Mouse (Mus musculus): Measurements from ENCODE around the gene Topors. TPM values are rescaled to one million over a fixed set of nuclear protein-coding genes. Genes with fewer than 3 reads are reported as not detected.

Gene Topors
- total RNA-seq, 1 experiment = 69.3 TPM

DNA sequence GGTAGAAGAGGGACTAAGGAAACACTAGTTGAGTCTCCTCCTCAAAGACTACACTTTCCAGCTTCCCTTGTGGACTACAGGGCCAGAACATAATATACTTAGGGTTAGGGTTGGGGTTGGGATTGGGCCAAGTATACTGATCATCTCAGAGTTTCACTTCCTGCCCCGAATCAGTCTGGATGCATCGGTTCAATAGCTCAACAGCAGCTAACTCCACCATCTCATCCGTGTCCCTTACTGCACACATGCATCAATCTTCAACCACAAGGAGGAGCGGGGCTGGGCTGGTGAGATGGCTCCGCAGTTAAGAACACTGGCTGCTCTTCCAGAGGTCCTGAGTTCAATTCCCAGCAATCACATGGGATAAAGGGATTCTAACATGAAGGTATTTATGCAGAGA, 18.7 kb downstream of the Topors start:
- H3K4me1 ChIP-seq (ENCODE audit: control insufficient read depth in 2 of 2, insufficient read depth in 2 of 2, low read length in 2 of 2, poor library complexity in 1 of 2) = peaks cover 1 to 2% of the 10 kb centered on the region in 2 experiments; a peak in 1 of 4 replicates
- H3K9ac ChIP-seq (ENCODE audit: insufficient read depth, low read depth, low read length, poor library complexity, severe bottlenecking) = no peak overlapping the region
- H3K27ac ChIP-seq (ENCODE audit: insufficient read depth, low read depth, low read length, poor library complexity, severe bottlenecking) = no peak overlapping the region
- in situ Hi-C loops (cut with MboI; ENCODE audit: low sequenced_read_pairs in 2 of 2, unreplicated experiment in 2 of 2) = no loop called here
- no peak for DNase-seq (ENCODE audit: low read depth, low spot score)
- no peak overlapping the region for H3K4me3 ChIP-seq (ENCODE audit: insufficient read depth in 1 of 2, low read depth in 1 of 2, low read length in 2 of 2, poor library complexity in 1 of 2, severe bottlenecking in 1 of 2)
- TF ChIP-seq ZNF384 (IDR thresholded peaks at IDR 0.05; ENCODE audit: low read depth, low read length) = no peak
- TF ChIP-seq CHD2 (IDR thresholded peaks at IDR 0.05; ENCODE audit: low read depth, low read length) = no peak
- no peak for TF ChIP-seq ZC3H11A (IDR thresholded peaks at IDR 0.05; ENCODE audit: borderline replicate concordance, low read depth, low read length)
- TF ChIP-seq HCFC1 (IDR thresholded peaks at IDR 0.05; ENCODE audit: borderline replicate concordance, insufficient read depth, low read length) = no peak
- TF ChIP-seq MAFK (IDR thresholded peaks at IDR 0.05; ENCODE audit: insufficient read depth, low read depth, low read length) = no peak
- H3K36me3 ChIP-seq (ENCODE audit: control insufficient read depth, insufficient read depth, low read length, poor library complexity, severe bottlenecking) = 0 out of 2 replicates have a peak, but pooled peaks cover 1% of the 10 kb centered on the region
- no peaks in the 10 kb centered on the region for H3K9me3 ChIP-seq (ENCODE audit: control insufficient read depth, insufficient read depth, low read depth, low read length)

DNA sequence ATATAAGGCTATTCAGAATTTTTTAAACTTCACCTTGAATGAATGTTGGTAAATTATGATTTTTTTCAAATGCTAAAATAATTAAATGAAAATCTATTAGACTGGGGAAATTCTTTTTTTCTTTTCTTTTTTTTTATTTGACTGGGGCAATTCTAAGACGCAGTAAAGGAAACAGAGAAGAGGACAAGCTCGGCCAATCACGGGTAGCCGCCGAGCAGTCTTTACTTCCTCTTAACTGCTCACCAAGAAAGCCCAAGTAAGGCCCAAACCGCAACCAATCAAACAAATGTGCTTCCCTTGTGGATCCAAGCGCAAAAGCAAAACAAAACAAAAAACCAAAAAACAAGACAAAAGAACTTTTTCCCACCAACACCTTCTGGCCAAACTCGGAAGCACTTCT, 25.6 kb downstream of the Topors start:
- no peak overlapping the region for H3K27ac ChIP-seq (ENCODE audit: insufficient read depth, low read depth, low read length, poor library complexity, severe bottlenecking)
- H3K4me1 ChIP-seq (ENCODE audit: control insufficient read depth in 2 of 2, insufficient read depth in 2 of 2, low read length in 2 of 2, poor library complexity in 1 of 2) = peaks cover 2 to 10% of the 10 kb centered on the region in 2 experiments; a peak in 2 of 4 replicates
- no peak overlapping the region for H3K4me3 ChIP-seq (ENCODE audit: insufficient read depth in 1 of 2, low read depth in 1 of 2, low read length in 2 of 2, poor library complexity in 1 of 2, severe bottlenecking in 1 of 2)
- H3K9ac ChIP-seq (ENCODE audit: insufficient read depth, low read depth, low read length, poor library complexity, severe bottlenecking) = no peak overlapping the region
- H3K9me3 ChIP-seq (ENCODE audit: control insufficient read depth, insufficient read depth, low read depth, low read length) = no peaks in the 10 kb centered on the region
- in situ Hi-C loops (cut with MboI; ENCODE audit: low sequenced_read_pairs in 2 of 2, unreplicated experiment in 2 of 2) = no loop called here
- TF ChIP-seq MAFK (IDR thresholded peaks at IDR 0.05; ENCODE audit: insufficient read depth, low read depth, low read length) (no peak), ZC3H11A (IDR thresholded peaks at IDR 0.05; ENCODE audit: borderline replicate concordance, low read depth, low read length) (no peak), CHD2 (IDR thresholded peaks at IDR 0.05; ENCODE audit: low read depth, low read length) (no peak), ZNF384 (IDR thresholded peaks at IDR 0.05; ENCODE audit: low read depth, low read length) (no peak), HCFC1 (IDR thresholded peaks at IDR 0.05; ENCODE audit: borderline replicate concordance, insufficient read depth, low read length) (no peak)
- DNase-seq (ENCODE audit: low read depth, low spot score) = no peak
- H3K36me3 ChIP-seq (ENCODE audit: control insufficient read depth, insufficient read depth, low read length, poor library complexity, severe bottlenecking) = no peaks in the 10 kb centered on the region

DNA sequence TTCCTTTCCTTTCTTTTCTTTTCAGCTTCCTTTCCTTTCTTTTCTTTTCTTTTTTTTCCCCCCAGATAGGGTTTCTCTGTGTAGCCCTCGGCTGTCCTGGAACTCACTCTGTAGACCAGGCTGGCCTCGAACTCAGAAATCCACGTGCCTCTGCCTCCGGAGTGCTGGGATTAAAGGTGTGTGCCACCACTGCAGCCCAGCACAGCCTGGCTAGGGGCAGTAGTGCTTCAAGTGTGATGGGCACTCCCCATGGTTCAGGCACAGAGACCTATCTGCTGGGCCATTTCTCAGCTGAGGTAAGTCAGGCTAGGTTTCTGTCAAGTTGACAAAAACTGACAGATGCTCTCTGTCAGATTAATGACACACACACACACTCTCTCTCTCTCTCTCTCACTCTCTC, 26.6 kb downstream of the Topors start:
- Histone ChIP-seq H3K9ac (ENCODE audit: insufficient read depth, low read depth, low read length, poor library complexity, severe bottlenecking) (no peak overlapping the region), H3K4me1 (ENCODE audit: control insufficient read depth in 2 of 2, insufficient read depth in 2 of 2, low read length in 2 of 2, poor library complexity in 1 of 2) (peaks cover 2 to 14% of the 10 kb centered on the region in 2 experiments; a peak in 2 of 4 replicates), H3K4me3 (ENCODE audit: insufficient read depth in 1 of 2, low read depth in 1 of 2, low read length in 2 of 2, poor library complexity in 1 of 2, severe bottlenecking in 1 of 2) (no peak overlapping the region), H3K36me3 (ENCODE audit: control insufficient read depth, insufficient read depth, low read length, poor library complexity, severe bottlenecking) (no peaks in the 10 kb centered on the region), H3K9me3 (ENCODE audit: control insufficient read depth, insufficient read depth, low read depth, low read length) (no peaks in the 10 kb centered on the region), H3K27ac (ENCODE audit: insufficient read depth, low read depth, low read length, poor library complexity, severe bottlenecking) (no peak overlapping the region)
- in situ Hi-C loops (cut with MboI; ENCODE audit: low sequenced_read_pairs in 2 of 2, unreplicated experiment in 2 of 2) = no loop called here
- DNase-seq (ENCODE audit: low read depth, low spot score) = no peak
- TF ChIP-seq HCFC1 (IDR thresholded peaks at IDR 0.05; ENCODE audit: borderline replicate concordance, insufficient read depth, low read length) = no peak
- TF ChIP-seq ZC3H11A (IDR thresholded peaks at IDR 0.05; ENCODE audit: borderline replicate concordance, low read depth, low read length) = no peak
- no peak for TF ChIP-seq ZNF384 (IDR thresholded peaks at IDR 0.05; ENCODE audit: low read depth, low read length)
- no peak for TF ChIP-seq CHD2 (IDR thresholded peaks at IDR 0.05; ENCODE audit: low read depth, low read length)
- no peak for TF ChIP-seq MAFK (IDR thresholded peaks at IDR 0.05; ENCODE audit: insufficient read depth, low read depth, low read length)

DNA sequence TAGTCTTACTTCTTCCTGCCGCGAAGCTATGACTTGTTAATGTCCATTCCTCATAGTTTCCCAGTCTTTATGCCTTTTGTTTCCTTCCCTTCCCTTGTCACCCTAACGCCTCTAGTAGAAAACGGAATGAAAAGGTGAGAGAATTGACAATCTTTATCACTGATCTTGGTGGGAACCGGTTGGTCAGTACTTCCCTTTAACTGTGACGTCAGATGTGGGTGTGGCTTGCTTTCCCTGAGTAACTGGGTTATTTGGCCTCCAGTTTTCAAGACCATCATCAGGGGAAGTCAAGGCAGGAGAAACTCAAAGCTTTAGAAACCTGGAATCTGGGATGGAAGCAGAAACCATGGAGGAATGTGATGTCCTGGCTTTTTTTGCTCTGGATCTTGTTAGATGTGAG, 27.7 kb downstream of the Topors start:
- in situ Hi-C loops (cut with MboI; ENCODE audit: low sequenced_read_pairs in 2 of 2, unreplicated experiment in 2 of 2) = no loop called here
- no peaks in the 10 kb centered on the region for H3K9me3 ChIP-seq (ENCODE audit: control insufficient read depth, insufficient read depth, low read depth, low read length)

More for the DNA sequence above, 27.7 kb downstream of the Topors start:
- Histone ChIP-seq H3K36me3 (ENCODE audit: control insufficient read depth, insufficient read depth, low read length, poor library complexity, severe bottlenecking) (no peaks in the 10 kb centered on the region), H3K4me1 (ENCODE audit: control insufficient read depth in 2 of 2, insufficient read depth in 2 of 2, low read length in 2 of 2, poor library complexity in 1 of 2) (peaks cover 2 to 15% of the 10 kb centered on the region in 2 experiments; a peak in 2 of 4 replicates), H3K4me3 (ENCODE audit: insufficient read depth in 1 of 2, low read depth in 1 of 2, low read length in 2 of 2, poor library complexity in 1 of 2, severe bottlenecking in 1 of 2) (no peak overlapping the region), H3K27ac (ENCODE audit: insufficient read depth, low read depth, low read length, poor library complexity, severe bottlenecking) (no peak overlapping the region), H3K9ac (ENCODE audit: insufficient read depth, low read depth, low read length, poor library complexity, severe bottlenecking) (no peak overlapping the region)
- no peak for DNase-seq (ENCODE audit: low read depth, low spot score)
- TF ChIP-seq ZC3H11A (IDR thresholded peaks at IDR 0.05; ENCODE audit: borderline replicate concordance, low read depth, low read length) (no peak), MAFK (IDR thresholded peaks at IDR 0.05; ENCODE audit: insufficient read depth, low read depth, low read length) (no peak), ZNF384 (IDR thresholded peaks at IDR 0.05; ENCODE audit: low read depth, low read length) (no peak), CHD2 (IDR thresholded peaks at IDR 0.05; ENCODE audit: low read depth, low read length) (no peak), HCFC1 (IDR thresholded peaks at IDR 0.05; ENCODE audit: borderline replicate concordance, insufficient read depth, low read length) (no peak)

All from ES-E14 (cell line).